Mouse (Mus musculus): Measurements from ENCODE around the gene Tkt.

DNA sequence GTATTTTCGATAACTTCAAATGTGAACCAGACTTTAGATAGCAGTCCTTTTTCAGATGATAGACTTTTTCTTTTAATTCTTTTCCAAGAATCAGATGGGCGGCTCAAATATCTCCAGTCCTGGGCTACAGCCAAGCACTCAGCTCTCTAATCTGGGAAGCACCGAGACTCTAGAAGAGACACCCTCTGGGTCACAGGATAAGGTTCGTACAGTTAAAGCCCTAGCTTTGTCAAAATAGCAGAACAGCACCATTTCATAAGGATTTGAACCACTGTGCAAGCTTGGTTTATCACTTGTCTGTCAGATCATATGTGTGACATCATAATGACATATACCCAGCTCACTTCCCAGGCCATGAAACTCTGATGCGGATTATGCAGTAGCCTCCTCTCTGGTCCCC, 35.3 kb upstream of the Tkt start:
- TF ChIP-seq CTCF (IDR thresholded peaks at IDR 0.05; ENCODE audit: insufficient read depth, low read depth, low read length) (no peak), POLR2A (IDR thresholded peaks at IDR 0.05; ENCODE audit: insufficient read depth, low read depth, low read length) (no peak)

All from olfactory bulb, adult 2 months (tissue).